13 mouse cellular contexts compared by ENCODE assay signal in the genomic region with DNA sequence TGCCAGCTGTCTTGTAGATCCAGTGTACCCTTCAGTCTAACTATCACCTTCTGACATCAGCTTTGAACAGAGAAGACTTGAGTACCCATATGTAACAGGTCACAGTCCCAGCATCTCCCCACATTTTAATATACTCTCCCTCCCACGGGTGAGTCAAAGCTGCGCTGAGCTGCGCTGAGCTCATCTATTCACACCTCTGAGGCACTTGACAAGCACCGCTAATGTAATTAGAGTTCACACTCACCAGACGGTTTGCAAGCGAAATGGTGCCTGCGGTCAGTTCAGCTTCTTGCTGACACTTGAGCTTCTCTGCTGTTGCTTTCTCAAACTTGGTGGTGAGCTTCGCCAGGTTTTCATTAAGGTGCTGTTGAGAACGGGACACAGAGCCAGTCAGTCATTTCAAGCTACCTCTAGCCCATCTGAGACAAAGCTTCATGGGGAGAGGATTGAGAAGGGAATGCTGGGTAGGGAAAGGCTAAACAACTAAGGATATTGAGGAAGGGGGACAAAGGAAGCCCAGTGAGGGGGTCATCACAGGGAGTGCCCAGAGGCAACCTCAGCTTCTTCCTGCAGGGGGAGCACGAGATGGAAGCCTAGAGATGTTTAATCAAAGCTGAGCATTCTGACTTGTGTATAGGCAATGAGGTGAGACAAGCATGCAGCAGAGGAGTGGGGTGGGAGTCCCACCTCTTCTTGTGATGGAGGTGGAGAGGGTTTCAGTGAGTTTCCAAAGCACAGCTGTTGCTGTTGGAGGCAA.
DNase-seq lines count a peak whose midpoint lies in the region; ATAC-seq and TF ChIP-seq lines count a peak whose summit lies in the region.
"Had no signal": no experiment of that assay in that cellular context is flagged by ENCODE, and none has a peak within 500 bp of the region (broad histone marks: within the 10 kb centered on the region; RNA-seq: fewer than 3 reads in every experiment).

No protein-coding gene starts in this region.

- H3K4me2 ChIP-seq in heart, embryonic 16.5 days (ENCODE audit: low read depth, low read length), result no peak overlapping the region
- no peak overlapping the region for H3K4me2 ChIP-seq in liver, embryonic 14.5 days (ENCODE audit: low read depth)
- H3K4me2 ChIP-seq in liver, embryonic 12.5 days, result no peak overlapping the region
- H3K4me2 ChIP-seq: embryonic facial prominence, embryonic 15.5 days; liver, embryonic 15.5 days had no signal

- 0 out of 2 replicates have a peak, but pooled peaks have one; percentile 9 for TF ChIP-seq CTCF in liver, embryonic 14.5 days (IDR thresholded peaks at IDR 0.05; ENCODE audit: low read depth)

- H3K9me3 ChIP-seq in heart, embryonic 16.5 days (replicated peaks; ENCODE audit: control insufficient read depth, low read length), result no peaks in the 10 kb centered on the region
- no peaks in the 10 kb centered on the region for H3K9me3 ChIP-seq in liver, embryonic 14.5 days (ENCODE audit: control insufficient read depth, low read length)
- H3K9me3 ChIP-seq in liver, embryonic 12.5 days (replicated peaks), result no peaks in the 10 kb centered on the region
- H3K9me3 ChIP-seq: embryonic facial prominence, embryonic 15.5 days; liver, embryonic 15.5 days had no signal

- no peak for TF ChIP-seq EP300 in liver, embryonic 14.5 days (IDR thresholded peaks at IDR 0.05; ENCODE audit: low read depth)

- H3K9ac ChIP-seq in heart, embryonic 16.5 days (ENCODE audit: low read length), result no peak overlapping the region
- H3K9ac ChIP-seq in liver, embryonic 14.5 days (replicated peaks), result no peak overlapping the region
- H3K9ac ChIP-seq in liver, embryonic 12.5 days, result no peak overlapping the region
- H3K9ac ChIP-seq: embryonic facial prominence, embryonic 15.5 days; liver, embryonic 15.5 days had no signal

- H3K27ac ChIP-seq in heart, embryonic 16.5 days (ENCODE audit: low read length), result no peak overlapping the region
- H3K27ac ChIP-seq in liver, embryonic 14.5 days, result no peak overlapping the region
- no peak overlapping the region for H3K27ac ChIP-seq in liver, embryonic 12.5 days
- H3K27ac ChIP-seq: embryonic facial prominence, embryonic 15.5 days; liver, embryonic 15.5 days had no signal

- intact Hi-C loops in heart, postnatal 36 days (cut with DNase I), result no loop called here

- no peaks in the 10 kb centered on the region for H3K27me3 ChIP-seq in heart, embryonic 16.5 days (ENCODE audit: control insufficient read depth, insufficient read depth, low read length)
- no peaks in the 10 kb centered on the region for H3K27me3 ChIP-seq in liver, embryonic 14.5 days (ENCODE audit: control insufficient read depth, insufficient read depth, low read length)
- H3K27me3 ChIP-seq in liver, embryonic 12.5 days (replicated peaks), result no peaks in the 10 kb centered on the region
- H3K27me3 ChIP-seq: embryonic facial prominence, embryonic 15.5 days; liver, embryonic 15.5 days had no signal

- 0 out of 2 replicates have a peak, but pooled peaks have one; percentile 32 for ATAC-seq in heart, embryonic 16.5 days (replicated peaks; ENCODE audit: extremely low read depth, insufficient read depth, low FRiP score)
- no peak for ATAC-seq in liver, embryonic 14.5 days (ENCODE audit: insufficient read depth)
- no peak for ATAC-seq in liver, embryonic 12.5 days

- no peaks in the 10 kb centered on the region for H3K4me1 ChIP-seq in heart, embryonic 16.5 days (ENCODE audit: control insufficient read depth, insufficient read depth, low read length)
- no peaks in the 10 kb centered on the region for H3K4me1 ChIP-seq in liver, embryonic 14.5 days (replicated peaks; ENCODE audit: control insufficient read depth in 2 of 2, insufficient read depth in 2 of 2, low read length in 1 of 2)
- no peaks in the 10 kb centered on the region for H3K4me1 ChIP-seq in liver, embryonic 12.5 days
- H3K4me1 ChIP-seq: embryonic facial prominence, embryonic 15.5 days; liver, embryonic 15.5 days had no signal

- DNase-seq in heart, postnatal 36 days, result no peak
- no peak for DNase-seq in liver, embryonic 14.5 days (ENCODE audit: low read depth in 3 of 3, low spot score in 3 of 3)
- peak; percentile 4 for DNase-seq in ES-CJ7 (ENCODE audit: low read depth, low spot score)
- peak; percentile 6 for DNase-seq in embryo, embryonic 11 days
- DNase-seq in layer of hippocampus, adult 8-10 months (ENCODE audit: low spot score in 2 of 2), result no peak
- no peak for DNase-seq in cerebellum, adult 9-11 months
- DNase-seq: adrenal gland, postnatal 10 days; cerebellum, adult 11-12 months; kidney, postnatal 14 days had no signal

- 41% methylated on average over 10 of the region's 10 CpGs for WGBS in heart, embryonic 16.5 days
- 55% methylated on average over 10 of the region's 10 CpGs for WGBS in liver, embryonic 14.5 days (ENCODE audit: insufficient replicate concordance)
- 50% methylated on average over 10 of the region's 10 CpGs for WGBS in liver, embryonic 12.5 days (ENCODE audit: insufficient replicate concordance)

- no peak overlapping the region for H3K4me3 ChIP-seq in heart, embryonic 16.5 days (ENCODE audit: low read length)
- no peak overlapping the region for H3K4me3 ChIP-seq in liver, embryonic 14.5 days (ENCODE audit: insufficient read depth in 1 of 2, low read depth in 2 of 2, low read length in 2 of 2)
- no peak overlapping the region for H3K4me3 ChIP-seq in liver, embryonic 12.5 days
- H3K4me3 ChIP-seq: embryonic facial prominence, embryonic 15.5 days; liver, embryonic 15.5 days had no signal

- H3K36me3 ChIP-seq in heart, embryonic 16.5 days (ENCODE audit: control insufficient read depth, insufficient read depth), result no peaks in the 10 kb centered on the region
- H3K36me3 ChIP-seq in liver, embryonic 14.5 days (replicated peaks; ENCODE audit: control insufficient read depth, insufficient read depth, low read depth), result no peaks in the 10 kb centered on the region
- no peaks in the 10 kb centered on the region for H3K36me3 ChIP-seq in liver, embryonic 12.5 days
- H3K36me3 ChIP-seq: embryonic facial prominence, embryonic 15.5 days; liver, embryonic 15.5 days had no signal

Comparison
In these comparisons a context has a peak if more than half of its experiments do, and no peak if none do; other contexts are left out.
1. DNase-seq: peak in ES-CJ7 (single experiment) and embryo, embryonic 11 days (single experiment); none in heart, postnatal 36 days (0 of 2), liver, embryonic 14.5 days (0 of 3), layer of hippocampus, adult 8-10 months (0 of 2) and cerebellum, adult 9-11 months (single experiment).